Mouse (Mus musculus): ENCODE results near the gene Tctex1d2.

DNA sequence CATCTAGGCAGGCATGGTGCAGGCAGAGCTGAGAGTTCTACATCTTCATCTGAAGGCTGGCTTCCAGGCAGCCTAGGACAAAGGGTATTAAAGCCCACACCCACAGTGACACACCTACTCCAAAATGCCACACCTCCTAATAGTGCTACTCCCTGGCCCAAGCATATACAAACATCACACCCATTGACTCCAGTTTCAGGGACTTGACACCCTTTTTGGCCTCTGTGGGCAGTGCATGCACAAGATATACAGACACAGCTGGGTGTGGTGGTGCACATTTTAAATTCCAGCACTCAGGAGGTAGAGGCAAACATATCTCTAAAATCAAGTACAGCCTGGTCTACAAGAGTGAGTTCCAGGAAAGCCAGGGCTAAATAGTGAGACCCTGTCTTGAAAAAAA, 36.6 kb downstream of the Tctex1d2 start:
- TF ChIP-seq POLR2A (IDR thresholded peaks at IDR 0.05; ENCODE audit: borderline replicate concordance, insufficient read depth, low read length) = no peak
- TF ChIP-seq CTCF (IDR thresholded peaks at IDR 0.05; ENCODE audit: borderline replicate concordance, insufficient read depth, low read depth, low read length) = no peak

All from cerebellum, adult 2 months (tissue).